Mouse (Mus musculus) cerebellum, adult 2 months (tissue): Measurements from ENCODE around the gene Tmbim1. TPM values are rescaled to one million over a fixed set of nuclear protein-coding genes. Genes with fewer than 3 reads are reported as not detected.

Experiments used
- DNase-seq, 2 experiments: peaks; one replicate each; pipeline ENCODE4 v3.0.0; 2021
- H3K27ac ChIP-seq: fragments of 200-500 bp; 2 replicates; pipeline ENCODE4 v1.5.1; 2012; ENCODE audit warnings: low read length, control low read depth, inconsistent platforms; ENCODE audit not compliant: insufficient read depth
- H3K27me3 ChIP-seq: fragments of 200-500 bp; 2 replicates; pipeline ENCODE4 v1.6.1; 2012; ENCODE audit warnings: inconsistent platforms, mild to moderate bottlenecking, low read length, moderate library complexity; ENCODE audit not compliant: control insufficient read depth, insufficient read depth
- H3K4me1 ChIP-seq: fragments of 200-500 bp; 2 replicates; pipeline ENCODE4 v1.6.1; 2011; ENCODE audit warnings: low read length; ENCODE audit not compliant: control insufficient read depth, insufficient read depth
- H3K4me3 ChIP-seq: fragments of 200-500 bp; replicated peaks from 2 replicates; pipeline ENCODE3; 2011; ENCODE audit warnings: mild to moderate bottlenecking, low read depth, low read length, control low read depth; ENCODE audit not compliant: insufficient read depth
- CTCF ChIP-seq: fragments of 200-500 bp; IDR thresholded peaks from 2 replicates; pipeline ENCODE4 v1.5.1; 2011; ENCODE audit warnings: low read depth, mild to moderate bottlenecking, control low read depth, low read length, moderate library complexity, borderline replicate concordance; ENCODE audit not compliant: insufficient read depth
- POLR2A ChIP-seq: fragments of 200-500 bp; IDR thresholded peaks from 2 replicates; pipeline ENCODE4 v1.6.1; 2011; ENCODE audit warnings: low read length, control low read depth, borderline replicate concordance; ENCODE audit not compliant: insufficient read depth
- WGBS: fragments of 180-500 bp; shearing (Covaris S2); methylation state at CpG from one replicate; pipeline ENCODE4 v1.1.7; 2018; 5-methylcytosine and 5-hydroxymethylcytosine counted together
- polyA plus RNA-seq: library from polyadenylated mRNA; depleted of rRNA; stranded (reverse); fragments of >200 nt; gene quantifications from 2 replicates; pipeline ENCODE4 v1.2.3, GENCODE M21; 2012

The Tmbim1 gene
- polyA plus RNA-seq, 1 experiment, result 58.2 TPM

- 12% methylated on average over 15 of the region's 15 CpGs for WGBS
- no peak overlapping the region for H3K27ac ChIP-seq
- DNase-seq, result no peak
- peak overlapping the region; percentile 75 for H3K4me3 ChIP-seq
- H3K27me3 ChIP-seq, result no peaks in the 10 kb centered on the region
- H3K4me1 ChIP-seq, result peaks cover 7% of the 10 kb centered on the region; the same call in 1 of the 2 replicates
- TF ChIP-seq CTCF (no peak), POLR2A (no peak)
Observed at GRCm38 (mm10) chr1:74283686-74284463, 21.5 kb downstream of the Tmbim1 start.

DNA sequence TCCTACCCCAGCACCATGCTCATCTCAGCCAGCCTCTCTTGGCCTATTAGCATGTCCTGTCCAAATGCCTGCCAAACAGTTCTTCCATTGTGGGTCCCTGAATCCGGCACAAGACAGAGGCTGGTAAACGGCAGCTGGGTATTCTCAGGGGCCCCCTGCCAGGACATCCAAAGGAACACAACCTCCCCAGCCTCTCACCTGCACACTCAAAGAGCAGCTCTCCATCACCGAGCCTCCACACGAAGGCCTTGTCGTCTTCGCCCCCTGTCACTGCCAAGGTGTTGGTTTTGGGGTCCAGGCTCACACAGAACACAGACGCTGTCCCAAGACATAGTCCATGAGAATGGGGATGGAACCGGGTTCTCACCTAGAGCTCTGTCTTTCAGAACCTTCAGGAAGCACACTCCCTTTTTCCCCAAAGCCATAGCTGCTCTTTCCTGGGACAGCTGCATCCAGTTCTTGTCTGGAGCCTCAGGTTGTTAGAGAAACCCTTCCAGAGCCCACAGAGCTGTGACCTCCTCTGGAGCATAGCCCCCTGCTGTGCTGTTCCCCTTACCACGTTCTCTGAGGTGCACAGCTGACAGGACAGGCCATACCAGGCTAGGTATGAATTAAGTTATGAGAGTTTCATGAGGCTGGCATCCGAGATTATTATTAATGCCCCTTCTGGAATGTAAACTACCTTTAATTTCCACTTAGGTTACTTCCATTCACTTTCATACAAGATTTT is 22.4 kb downstream of the Tmbim1 start:
- Histone ChIP-seq H3K27ac (no peak overlapping the region), H3K27me3 (no peaks in the 10 kb centered on the region), H3K4me1 (peaks cover 5% of the 10 kb centered on the region; the same call in 1 of the 2 replicates), H3K4me3 (no peak overlapping the region)
- no peak for DNase-seq
- 71% methylated on average over 10 of the region's 10 CpGs for WGBS
- TF ChIP-seq CTCF (no peak), POLR2A (no peak)

- no peak overlapping the region for H3K27ac ChIP-seq
- WGBS, result 96% methylated on average over 8 of the region's 8 CpGs
- no peak for DNase-seq
- TF ChIP-seq CTCF (no peak), POLR2A (no peak)
- no peak overlapping the region for H3K4me3 ChIP-seq
- peaks cover 2% of the 10 kb centered on the region; the same call in 1 of the 2 replicates for H3K4me1 ChIP-seq
- H3K27me3 ChIP-seq, result no peaks in the 10 kb centered on the region
Observed at GRCm38 (mm10) chr1:74281886-74282285, 23.5 kb downstream of the Tmbim1 start.

GRCm38 (mm10) chr1:74281372-74281771 is 24.1 kb downstream of the Tmbim1 start:
- no peak for TF ChIP-seq CTCF
- TF ChIP-seq POLR2A, result no peak
- Histone ChIP-seq H3K4me3 (no peak overlapping the region), H3K27ac (no peak overlapping the region), H3K4me1 (no peaks in the 10 kb centered on the region), H3K27me3 (no peaks in the 10 kb centered on the region)
- no peak for DNase-seq
- WGBS, result 88% methylated on average over 2 of the region's 2 CpGs

GRCm38 (mm10) chr1:74280591-74281325 is 24.7 kb downstream of the Tmbim1 start:
- no peak for DNase-seq
- Histone ChIP-seq H3K4me3 (no peak overlapping the region), H3K4me1 (no peaks in the 10 kb centered on the region), H3K27me3 (no peaks in the 10 kb centered on the region), H3K27ac (no peak overlapping the region)
- 84% methylated on average over 14 of the region's 14 CpGs for WGBS
- no peak for TF ChIP-seq POLR2A
- TF ChIP-seq CTCF, result no peak

DNA sequence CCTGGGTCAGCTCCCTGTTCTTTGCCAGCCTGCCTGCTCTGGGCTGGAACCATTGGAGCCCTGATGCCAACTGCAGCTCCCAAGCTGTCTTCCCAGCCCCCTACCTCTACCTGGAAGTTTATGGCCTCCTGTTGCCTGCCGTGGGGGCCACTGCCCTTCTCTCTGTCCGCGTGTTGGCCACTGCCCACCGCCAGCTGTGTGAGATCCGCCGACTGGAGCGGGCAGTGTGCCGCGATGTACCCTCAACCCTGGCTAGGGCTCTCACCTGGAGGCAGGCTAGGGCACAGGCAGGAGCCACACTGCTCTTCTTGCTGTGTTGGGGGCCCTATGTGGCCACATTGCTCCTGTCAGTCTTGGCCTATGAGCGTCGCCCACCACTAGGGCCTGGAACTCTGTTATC is 26.4 kb downstream of the Tmbim1 start:
- WGBS, result 85% methylated on average over 11 of the region's 11 CpGs
- Histone ChIP-seq H3K4me1 (no peaks in the 10 kb centered on the region), H3K4me3 (no peak overlapping the region), H3K27me3 (no peaks in the 10 kb centered on the region), H3K27ac (no peak overlapping the region)
- TF ChIP-seq CTCF, result no peak
- no peak for TF ChIP-seq POLR2A
- DNase-seq, result no peak

DNA sequence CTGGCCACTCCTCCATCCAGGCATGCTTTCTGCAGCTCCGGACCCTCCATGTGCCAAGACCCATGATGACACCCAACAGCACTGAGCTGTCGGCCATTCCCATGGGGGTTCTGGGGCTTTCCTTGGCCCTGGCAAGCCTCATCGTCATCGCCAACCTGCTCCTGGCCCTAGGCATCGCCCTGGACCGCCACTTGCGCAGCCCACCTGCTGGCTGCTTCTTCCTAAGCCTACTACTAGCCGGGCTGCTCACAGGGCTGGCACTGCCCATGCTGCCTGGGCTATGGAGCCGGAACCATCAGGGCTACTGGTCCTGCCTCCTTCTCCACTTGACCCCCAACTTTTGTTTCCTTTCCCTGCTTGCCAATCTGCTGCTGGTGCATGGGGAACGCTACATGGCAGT is 26.9 kb downstream of the Tmbim1 start, which contains the start of gene Gpbar1:
TSS of gene Gpbar1 (plus strand) at position 13 of the 400 bp plus-strand sequence.
- H3K27me3 ChIP-seq, result no peaks in the 10 kb centered on the region
- H3K27ac ChIP-seq, result no peak within 1 kb of the TSS
- TF ChIP-seq POLR2A (no peak), CTCF (no peak)
- no peak for DNase-seq
- H3K4me3 ChIP-seq, result no peak within 1 kb of the TSS
- no peaks in the 10 kb centered on the region for H3K4me1 ChIP-seq
- WGBS, result 65% methylated on average over 10 of the region's 10 CpGs
